Mouse (Mus musculus) MEL (cell line): ENCODE data around the gene Soat2. TPM values are rescaled to one million over a fixed set of nuclear protein-coding genes. Genes with fewer than 3 reads are reported as not detected.

ENCODE experiments used
- DNase-seq: peaks from one replicate; pipeline ENCODE4 v3.0.0; 2011; ENCODE audit warnings: low read depth, low spot score
- H3K27ac ChIP-seq: 2 replicates; pipeline ENCODE4 v1.5.1; 2012; ENCODE audit warnings: low read depth, mild to moderate bottlenecking, control low read depth, low read length, moderate library complexity; ENCODE audit not compliant: control insufficient read depth
- H3K27me3 ChIP-seq, 2 experiments: fragments of 150-350 bp in 1 of 2; sonication (generic) in 1 of 2; 2 replicates each; pipeline ENCODE4 v1.6.1; 2012; ENCODE audit warnings: low read length in 2 of 2, mild to moderate bottlenecking in 2 of 2, improper control_type of control experiment in 1 of 2, moderate library complexity in 1 of 2; ENCODE audit not compliant: insufficient read depth in 2 of 2, control insufficient read depth in 1 of 2
- H3K36me3 ChIP-seq, 2 experiments: 2 replicates each; pipeline ENCODE4 v1.6.1; 2012 to 2014; ENCODE audit warnings: low read length in 2 of 2, improper control_type of control experiment in 1 of 2, inconsistent platforms in 1 of 2, mild to moderate bottlenecking in 1 of 2; ENCODE audit not compliant: insufficient read depth in 2 of 2, control insufficient read depth in 1 of 2
- H3K4me1 ChIP-seq, 2 experiments: fragments of 150-350 bp in 1 of 2; sonication (generic) in 1 of 2; 2 replicates each; pipeline ENCODE4 v1.6.1; 2012; ENCODE audit warnings: low read length in 2 of 2, improper control_type of control experiment in 1 of 2, mild to moderate bottlenecking in 1 of 2; ENCODE audit not compliant: insufficient read depth in 2 of 2, control insufficient read depth in 1 of 2
- H3K4me3 ChIP-seq, 2 experiments: fragments of 150-350 bp in 1 of 2; sonication (generic) in 1 of 2; 2 replicates each; pipeline ENCODE4 v1.5.1; 2012; ENCODE audit warnings: low read depth in 2 of 2, low read length in 2 of 2, mild to moderate bottlenecking in 2 of 2, moderate library complexity in 2 of 2, control low read depth in 1 of 2, improper control_type of control experiment in 1 of 2; ENCODE audit not compliant: control insufficient read depth in 1 of 2, insufficient read depth in 1 of 2
- H3K79me2 ChIP-seq: 2 replicates; pipeline ENCODE4 v1.6.1; 2012; ENCODE audit warnings: mild to moderate bottlenecking, low read length, moderate library complexity; ENCODE audit not compliant: control insufficient read depth, poor library complexity, insufficient read depth
- H3K9ac ChIP-seq: 2 replicates; pipeline ENCODE4 v1.6.1; 2012; ENCODE audit warnings: low read depth, mild to moderate bottlenecking, control low read depth, low read length, moderate library complexity; ENCODE audit not compliant: control insufficient read depth, poor library complexity, severe bottlenecking
- H3K9me3 ChIP-seq: fragments of 150-350 bp; sonication (generic); replicated peaks from 2 replicates; pipeline ENCODE4 v1.6.1; 2012; ENCODE audit warnings: mild to moderate bottlenecking, low read length, improper control_type of control experiment, moderate library complexity; ENCODE audit not compliant: insufficient read depth
- CTCF ChIP-seq, 3 experiments: IDR thresholded peaks in 2 of 3; conservative IDR thresholded peaks in 1 of 3; 2 replicates each; pipeline ENCODE4 v1.5.1; 2011 to 2012; ENCODE audit warnings: low read length in 3 of 3, low read depth in 2 of 3, mild to moderate bottlenecking in 2 of 3, improper control_type of control experiment in 1 of 3, inconsistent platforms in 1 of 3, mixed read lengths in 1 of 3, moderate library complexity in 1 of 3; ENCODE audit not compliant: control insufficient read depth in 1 of 3, insufficient read depth in 1 of 3, poor library complexity in 1 of 3, severe bottlenecking in 1 of 3
- ETS1 ChIP-seq: IDR thresholded peaks from 2 replicates; pipeline ENCODE4 v1.6.1; 2012; ENCODE audit warnings: low read depth, mild to moderate bottlenecking, inconsistent platforms, low read length, improper control_type of control experiment, moderate library complexity
- HCFC1 ChIP-seq: IDR thresholded peaks from 2 replicates; pipeline ENCODE4 v1.6.1; 2012; ENCODE audit warnings: low read depth, mild to moderate bottlenecking, inconsistent platforms, low read length, improper control_type of control experiment, moderate library complexity
- KAT2A ChIP-seq: conservative IDR thresholded peaks from 2 replicates; pipeline ENCODE4 v1.6.1; 2012; ENCODE audit warnings: low read depth, low read length, improper control_type of control experiment, inconsistent platforms
- POLR2A ChIP-seq, 2 experiments: IDR thresholded peaks; 2 replicates each; pipeline ENCODE4 v1.6.1; 2011 to 2012; ENCODE audit warnings: low read length in 2 of 2, mild to moderate bottlenecking in 2 of 2, control low read depth in 1 of 2, improper control_type of control experiment in 1 of 2, low read depth in 1 of 2, moderate library complexity in 1 of 2; ENCODE audit not compliant: control insufficient read depth in 1 of 2, insufficient read depth in 1 of 2, poor library complexity in 1 of 2
- POLR2AphosphoS2 ChIP-seq: IDR thresholded peaks from 2 replicates; pipeline ENCODE4 v1.6.1; 2011; ENCODE audit warnings: low read length, improper control_type of control experiment
- POLR2AphosphoS5 ChIP-seq: IDR thresholded peaks from 2 replicates; pipeline ENCODE4 v1.6.1; 2012; ENCODE audit warnings: low read depth, borderline replicate concordance, mild to moderate bottlenecking, inconsistent platforms, low read length, moderate library complexity, mixed read lengths
- SIN3A ChIP-seq: IDR thresholded peaks from 2 replicates; pipeline ENCODE4 v1.6.1; 2012; ENCODE audit warnings: low read length, improper control_type of control experiment, inconsistent platforms
- USF2 ChIP-seq, 2 experiments: IDR thresholded peaks; 2 replicates each; pipeline ENCODE4 v1.6.1; 2011 to 2012; ENCODE audit warnings: improper control_type of control experiment in 2 of 2, low read length in 2 of 2, borderline replicate concordance in 1 of 2, inconsistent platforms in 1 of 2, low read depth in 1 of 2, mild to moderate bottlenecking in 1 of 2; ENCODE audit not compliant: insufficient read depth in 1 of 2
- ZMIZ1 ChIP-seq: IDR thresholded peaks from 2 replicates; pipeline ENCODE4 v1.6.1; 2012; ENCODE audit warnings: low read depth, mild to moderate bottlenecking, inconsistent platforms, low read length, improper control_type of control experiment, moderate library complexity
- ZNF384 ChIP-seq: IDR thresholded peaks from 2 replicates; pipeline ENCODE4 v1.6.1; 2012; ENCODE audit warnings: low read depth, mild to moderate bottlenecking, inconsistent platforms, low read length, improper control_type of control experiment
- polyA plus RNA-seq, 2 experiments: library from polyadenylated mRNA; stranded (reverse) in 1 of 2; unstranded in 1 of 2; fragments of >175 nt in 1 of 2; fragments of >200 nt in 1 of 2; gene quantifications; 2 replicates each; pipeline versions ENCODE4 v1.2.1 to v1.2.4; 2012; ENCODE audit warnings: low replicate concordance in 2 of 2, low read depth in 1 of 2; ENCODE audit not compliant: insufficient read length in 2 of 2, insufficient read depth in 1 of 2, missing spikeins in 1 of 2
- total RNA-seq: library from RNA; depleted of rRNA; stranded (reverse); fragments of 300-350 nt; gene quantifications from 2 replicates; pipeline ENCODE4 v1.2.3, GENCODE M21; 2012; rRNA removed

The Soat2 gene
- total and polyA plus RNA-seq, 3 experiments, result 20.0 to 44.8 TPM; not detected in 1

DNA sequence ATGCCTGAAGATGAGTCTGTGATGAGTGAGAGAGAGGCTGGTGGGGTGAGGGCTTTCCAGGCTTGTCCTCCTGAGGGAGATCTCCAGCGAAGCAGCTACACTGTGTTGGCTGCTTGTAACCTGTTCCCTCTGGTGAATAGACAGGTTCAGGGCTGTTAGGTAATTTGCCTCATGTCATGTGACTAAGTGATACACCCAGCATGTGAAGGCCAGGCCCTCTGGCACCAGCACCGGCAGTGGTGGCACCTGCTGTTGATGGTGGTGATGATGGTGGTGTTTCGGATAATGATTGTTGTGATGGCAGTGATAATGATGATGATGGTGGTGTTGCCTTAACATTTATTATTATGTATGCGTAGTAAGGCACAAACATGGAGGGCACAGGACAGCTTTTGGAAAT, 60.5 kb downstream of the Soat2 start:
- Histone ChIP-seq H3K27me3 (no peaks in the 10 kb centered on the region), H3K4me1 (peaks cover 8 to 23% of the 10 kb centered on the region in 2 experiments), H3K4me3 (no peak overlapping the region), H3K27ac (no peak overlapping the region), H3K79me2 (no peaks in the 10 kb centered on the region), H3K9ac (no peak overlapping the region), H3K9me3 (no peaks in the 10 kb centered on the region), H3K36me3 (peaks cover 21 to 22% of the 10 kb centered on the region in 2 experiments)
- TF ChIP-seq CTCF (IDR thresholded peaks at IDR 0.05 in 2 of 3, conservative IDR thresholded peaks at IDR 0.05 in 1 of 3; ENCODE audit: control insufficient read depth in 1 of 3, insufficient read depth in 1 of 3, low read depth in 2 of 3, low read length in 3 of 3, poor library complexity in 1 of 3, severe bottlenecking in 1 of 3) (no peak), POLR2AphosphoS5 (no peak; the same call in 1 of the 2 replicates), SIN3A (no peak), ZNF384 (no peak), KAT2A (no peak), ETS1 (no peak), HCFC1 (no peak), POLR2AphosphoS2 (no peak), ZMIZ1 (no peak)
- no peak for DNase-seq

DNA sequence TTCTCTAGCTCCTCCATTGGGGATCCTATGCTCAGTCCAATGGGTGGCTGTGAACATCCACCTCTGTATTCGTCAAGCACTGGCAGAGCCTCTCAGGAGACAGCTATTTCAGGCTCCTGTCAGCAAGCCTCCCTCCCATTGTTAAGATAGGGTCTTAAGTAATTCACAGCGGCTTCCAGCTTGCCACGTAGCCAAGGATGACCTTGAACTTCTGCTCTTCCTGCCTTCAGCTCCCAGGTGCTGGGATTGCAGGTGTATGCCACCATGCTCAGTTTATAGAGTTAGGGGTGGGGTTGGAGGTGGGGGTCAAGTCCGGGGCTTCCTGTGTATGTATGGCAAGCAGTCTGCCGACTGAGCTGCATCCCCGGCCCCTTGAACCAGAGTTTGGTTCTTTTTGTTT, 61.6 kb downstream of the Soat2 start:
- Histone ChIP-seq H3K79me2 (no peaks in the 10 kb centered on the region), H3K27ac (no peak overlapping the region), H3K4me3 (no peak overlapping the region), H3K36me3 (peaks cover 19 to 22% of the 10 kb centered on the region in 2 experiments), H3K27me3 (no peaks in the 10 kb centered on the region), H3K4me1 (peaks cover 8 to 23% of the 10 kb centered on the region in 2 experiments), H3K9ac (no peak overlapping the region), H3K9me3 (no peaks in the 10 kb centered on the region)
- TF ChIP-seq POLR2A (IDR thresholded peaks at IDR 0.05; ENCODE audit: control insufficient read depth in 1 of 2, insufficient read depth in 1 of 2, low read depth in 1 of 2, low read length in 2 of 2, poor library complexity in 1 of 2) (0 out of 4 replicates have a peak, but pooled peaks of 1 of the 2 experiments have one; percentile 7), USF2 (IDR thresholded peaks at IDR 0.05; ENCODE audit: borderline replicate concordance in 1 of 2, insufficient read depth in 1 of 2, low read depth in 1 of 2, low read length in 2 of 2) (no peak)
- no peak for DNase-seq

Other genes with a start within 250 kb of the Soat2 start
- gene Krt4, start 225.8 kb upstream of the Soat2 start, total RNA-seq, result not detected in 2 replicates
- gene Krt4, start 225.8 kb upstream of the Soat2 start, polyA plus RNA-seq, result not detected
- gene Krt79, start 210.2 kb upstream of the Soat2 start, total RNA-seq, result not detected in 2 replicates
- not detected for gene Krt79, start 210.2 kb upstream of the Soat2 start, polyA plus RNA-seq
- 0.08 and 0.13 TPM in 2 replicates for gene Krt78, start 196.2 kb upstream of the Soat2 start, total RNA-seq
- under 1 TPM in 1 of 2 experiments, not detected in 1; 0.17 TPM for gene Krt78, start 196.2 kb upstream of the Soat2 start, polyA plus RNA-seq
- gene Krt8, start 146.0 kb upstream of the Soat2 start, total RNA-seq, result 0.69 and 0.75 TPM in 2 replicates
- gene Krt8, start 146.0 kb upstream of the Soat2 start, polyA plus RNA-seq, result under 1 TPM in 1 of 2 experiments, not detected in 1; 0.93 TPM
- gene Krt18, start 122.3 kb upstream of the Soat2 start, total RNA-seq, result 0.08 TPM in 1 of 2 replicates, not detected in the other
- not detected for gene Krt18, start 122.3 kb upstream of the Soat2 start, polyA plus RNA-seq
- gene Eif4b, start 76.8 kb upstream of the Soat2 start, total RNA-seq, result 561 and 633 TPM in 2 replicates
- 100 to 1,000 TPM; 464 to 790 TPM for gene Eif4b, start 76.8 kb upstream of the Soat2 start, polyA plus RNA-seq
- 0.16 and 0.42 TPM in 2 replicates for gene Tns2, start 50.1 kb upstream of the Soat2 start, total RNA-seq
- gene Tns2, start 50.1 kb upstream of the Soat2 start, polyA plus RNA-seq, result 1 to 10 TPM in 1 of 2 experiments, not detected in 1; 3.1 TPM
- gene Spryd3, start 14.3 kb upstream of the Soat2 start, total RNA-seq, result 26.5 and 29.3 TPM in 2 replicates
- gene Spryd3, start 14.3 kb upstream of the Soat2 start, polyA plus RNA-seq, result 10 to 100 TPM in 1 of 2 experiments, not detected in 1; 35.4 TPM
- 0.65 and 1.1 TPM in 2 replicates for gene Igfbp6, start 6.2 kb upstream of the Soat2 start, total RNA-seq
- gene Igfbp6, start 6.2 kb upstream of the Soat2 start, polyA plus RNA-seq, result 1 to 10 TPM in 1 of 2 experiments, not detected in 1; 1.8 TPM
- gene Zfp740, start 52.7 kb downstream of the Soat2 start, total RNA-seq, result 39.9 and 40.5 TPM in 2 replicates
- 10 to 100 TPM in 1 of 2 experiments, not detected in 1; 50.1 TPM for gene Zfp740, start 52.7 kb downstream of the Soat2 start, polyA plus RNA-seq
- gene Csad, start 54.2 kb downstream of the Soat2 start, total RNA-seq, result 4.1 and 5.3 TPM in 2 replicates
- 10 to 100 TPM in 1 of 2 experiments, not detected in 1; 10.5 TPM for gene Csad, start 54.2 kb downstream of the Soat2 start, polyA plus RNA-seq
- 7.4 TPM in 2 replicates for gene Itgb7, start 81.4 kb downstream of the Soat2 start, total RNA-seq
- gene Itgb7, start 81.4 kb downstream of the Soat2 start, polyA plus RNA-seq, result 10 to 100 TPM in 1 of 2 experiments, not detected in 1; 15.2 TPM
- 0.39 and 0.59 TPM in 2 replicates for gene Rarg, start 107.0 kb downstream of the Soat2 start, total RNA-seq
- gene Rarg, start 107.0 kb downstream of the Soat2 start, polyA plus RNA-seq, result 1 to 10 TPM in 1 of 2 experiments, not detected in 1; 5.8 TPM
- not detected in 2 replicates for gene Gm9918, start 120.0 kb downstream of the Soat2 start, total RNA-seq
- under 1 TPM in 1 of 2 experiments, not detected in 1; 0.04 TPM for gene Gm9918, start 120.0 kb downstream of the Soat2 start, polyA plus RNA-seq
- gene Mfsd5, start 128.9 kb downstream of the Soat2 start, total RNA-seq, result 49.7 and 56.3 TPM in 2 replicates
- 100 to 1,000 TPM in 1 of 2 experiments, 10 to 100 TPM in 1; 83.6 to 115 TPM for gene Mfsd5, start 128.9 kb downstream of the Soat2 start, polyA plus RNA-seq
- 49.8 and 52.5 TPM in 2 replicates for gene Espl1, start 145.7 kb downstream of the Soat2 start, total RNA-seq
- gene Espl1, start 145.7 kb downstream of the Soat2 start, polyA plus RNA-seq, result 100 to 1,000 TPM in 1 of 2 experiments, 10 to 100 TPM in 1; 94.1 to 142 TPM
- gene Pfdn5, start 175.6 kb downstream of the Soat2 start, total RNA-seq, result 290 and 302 TPM in 2 replicates
- gene Pfdn5, start 175.6 kb downstream of the Soat2 start, polyA plus RNA-seq, result 1,000 to 10,000 TPM in 1 of 2 experiments, 100 to 1,000 TPM in 1; 465 to 7,439 TPM
- gene Myg1, start 181.2 kb downstream of the Soat2 start, total RNA-seq, result 126 and 140 TPM in 2 replicates
- 100 to 1,000 TPM; 135 to 292 TPM for gene Myg1, start 181.2 kb downstream of the Soat2 start, polyA plus RNA-seq
- 48.7 and 61.5 TPM in 2 replicates for gene Aaas, start 200.2 kb downstream of the Soat2 start, total RNA-seq
- gene Aaas, start 200.2 kb downstream of the Soat2 start, polyA plus RNA-seq, result 100 to 1,000 TPM in 1 of 2 experiments, not detected in 1; 205 TPM
- gene Sp7, start 216.7 kb downstream of the Soat2 start, total RNA-seq, result not detected in 2 replicates
- not detected for gene Sp7, start 216.7 kb downstream of the Soat2 start, polyA plus RNA-seq